Mouse (Mus musculus) C2C12 (cell line): ENCODE measurements around the gene Itgb3bp.

Experiments used
- CTCF ChIP-seq: IDR thresholded peaks from one replicate; pipeline ENCODE4 v1.5.1; 2011; ENCODE audit not compliant: control insufficient read depth, insufficient read depth, insufficient read length
- MAX ChIP-seq: IDR thresholded peaks from one replicate; pipeline ENCODE4 v1.6.1; 2011; ENCODE audit warnings: mild to moderate bottlenecking, control low read depth
- MYOD1 ChIP-seq: IDR thresholded peaks from one replicate; pipeline ENCODE4 v1.6.1; 2011; ENCODE audit warnings: low read depth; ENCODE audit not compliant: control insufficient read depth, insufficient read length
- MYOG ChIP-seq: IDR thresholded peaks from one replicate; pipeline ENCODE4 v1.6.1; 2011; ENCODE audit not compliant: control insufficient read depth, insufficient read length; ENCODE audit errors: extremely low read depth
- USF1 ChIP-seq: IDR thresholded peaks from one replicate; pipeline ENCODE4 v1.6.1; 2011; ENCODE audit warnings: low read depth, mild to moderate bottlenecking, control low read depth, moderate library complexity

- TF ChIP-seq MYOG (no peak), USF1 (no peak), CTCF (no peak), MAX (peak; percentile 38), MYOD1 (peak; percentile 84)
These were observed 44.8 kb upstream of the Itgb3bp start for GRCm38 (mm10) chr4:99974375-99974774.
